Comparison of ENCODE assay signal across 9 mouse cellular contexts in the genomic region with DNA sequence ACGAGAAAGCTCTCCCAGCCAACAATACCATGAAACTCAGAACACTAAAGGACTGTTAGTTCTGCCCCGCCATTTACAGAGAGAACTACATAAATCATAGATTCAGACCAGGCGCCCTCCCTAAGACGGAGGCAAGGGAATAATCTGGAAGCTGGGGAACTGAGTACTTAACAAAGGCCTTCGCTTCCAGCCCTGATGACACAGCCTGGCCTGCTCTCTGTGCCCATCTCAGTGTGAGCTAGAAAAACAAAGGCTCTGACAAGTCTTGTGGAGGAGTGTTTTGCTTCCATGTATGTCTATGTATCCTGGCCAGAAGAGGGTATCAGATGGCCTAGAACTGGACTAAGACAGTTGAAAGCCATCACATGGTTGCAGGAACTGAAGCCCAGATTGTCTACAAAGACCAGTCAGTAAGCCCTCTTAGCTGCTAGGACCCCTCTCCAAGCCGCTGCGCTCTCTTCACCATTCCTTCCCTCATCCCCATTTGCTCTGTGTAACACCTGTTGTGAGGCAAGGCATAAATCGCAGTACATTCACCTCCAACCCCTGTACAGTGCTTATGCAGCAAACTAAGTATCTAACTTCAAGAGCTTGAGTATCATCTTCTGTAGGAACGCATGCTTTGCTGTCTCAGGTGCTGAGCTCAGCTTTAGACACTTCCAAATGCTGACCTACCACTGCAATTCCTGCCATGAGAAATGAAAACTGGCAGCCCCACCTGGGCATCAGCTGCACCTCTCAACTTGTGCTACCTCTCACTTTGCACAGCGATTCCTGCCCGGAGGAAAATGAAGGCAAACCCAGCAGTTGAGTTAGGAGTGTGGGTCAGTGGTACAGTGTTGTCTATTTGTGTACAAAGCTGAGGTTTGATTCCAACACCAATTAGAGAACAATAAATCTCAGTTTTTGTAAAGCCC. TPM values are rescaled to one million over a fixed set of nuclear protein-coding genes. Genes with fewer than 3 reads are reported as not detected.
DNase-seq lines count a peak whose midpoint lies in the region; ATAC-seq lines count a peak whose summit lies in the region.
"Had no signal": no experiment of that assay in that cellular context is flagged by ENCODE, and none has a peak within 500 bp of the region (broad histone marks: within the 10 kb centered on the region; RNA-seq: fewer than 3 reads in every experiment).

No protein-coding gene starts in this region.

- no peak overlapping the region for H3K4me2 ChIP-seq in kidney, embryonic 15.5 days
- H3K4me2 ChIP-seq in forebrain, embryonic 15.5 days (replicated peaks), result no peak overlapping the region
- H3K4me2 ChIP-seq in intestine, embryonic 14.5 days (ENCODE audit: low read length), result no peak overlapping the region
- no peak overlapping the region for H3K4me2 ChIP-seq in neural tube, embryonic 13.5 days

- peaks cover 35% of the 10 kb centered on the region for H3K4me1 ChIP-seq in kidney, embryonic 15.5 days
- H3K4me1 ChIP-seq in forebrain, embryonic 15.5 days, result peaks cover 21% of the 10 kb centered on the region
- peaks cover 14% of the 10 kb centered on the region; the same call in 1 of the 2 replicates for H3K4me1 ChIP-seq in intestine, embryonic 14.5 days (replicated peaks; ENCODE audit: control insufficient read depth, insufficient read depth, low read length)
- peaks cover 34% of the 10 kb centered on the region for H3K4me1 ChIP-seq in neural tube, embryonic 13.5 days (replicated peaks)

- no peak overlapping the region for H3K4me3 ChIP-seq in kidney, embryonic 15.5 days (replicated peaks)
- H3K4me3 ChIP-seq in forebrain, embryonic 15.5 days, result no peak overlapping the region
- H3K4me3 ChIP-seq in intestine, embryonic 14.5 days (ENCODE audit: low read depth, low read length), result no peak overlapping the region
- no peak overlapping the region for H3K4me3 ChIP-seq in neural tube, embryonic 13.5 days

- no peaks in the 10 kb centered on the region for H3K27me3 ChIP-seq in kidney, embryonic 15.5 days
- H3K27me3 ChIP-seq in forebrain, embryonic 15.5 days, result no peaks in the 10 kb centered on the region
- no peaks in the 10 kb centered on the region for H3K27me3 ChIP-seq in intestine, embryonic 14.5 days (replicated peaks; ENCODE audit: control insufficient read depth, insufficient read depth, low read length)
- no peaks in the 10 kb centered on the region for H3K27me3 ChIP-seq in neural tube, embryonic 13.5 days

- DNase-seq in kidney, adult 18-20 months, result no peak
- DNase-seq in intestine, embryonic 14.5 days (ENCODE audit: low spot score), result no peak
- no peak for DNase-seq in thymus, postnatal 4 days
- DNase-seq in thymus, postnatal 36 days, result no peak
- DNase-seq: spleen, adult 18-20 months had no signal

- peak; percentile 66; the same call in 1 of the 2 replicates for ATAC-seq in kidney, embryonic 15.5 days (replicated peaks; ENCODE audit: low FRiP score)
- ATAC-seq in forebrain, embryonic 15.5 days (replicated peaks), result no peak
- ATAC-seq in intestine, embryonic 14.5 days (replicated peaks; ENCODE audit: low FRiP score, low TSS enrichment, low read depth), result no peak
- peak; percentile 25; the same call in 1 of the 2 replicates for ATAC-seq in neural tube, embryonic 13.5 days (ENCODE audit: low read depth)

- peaks cover 52% of the 10 kb centered on the region for H3K36me3 ChIP-seq in kidney, embryonic 15.5 days
- peaks cover 11% of the 10 kb centered on the region for H3K36me3 ChIP-seq in forebrain, embryonic 15.5 days
- peaks cover 69% of the 10 kb centered on the region for H3K36me3 ChIP-seq in intestine, embryonic 14.5 days (ENCODE audit: control insufficient read depth, insufficient read depth, low read length)
- H3K36me3 ChIP-seq in neural tube, embryonic 13.5 days, result peaks cover 25% of the 10 kb centered on the region

- H3K9me3 ChIP-seq in kidney, embryonic 15.5 days (replicated peaks), result no peaks in the 10 kb centered on the region
- no peaks in the 10 kb centered on the region for H3K9me3 ChIP-seq in forebrain, embryonic 15.5 days
- no peaks in the 10 kb centered on the region for H3K9me3 ChIP-seq in intestine, embryonic 14.5 days (ENCODE audit: control insufficient read depth, low read length)
- no peaks in the 10 kb centered on the region for H3K9me3 ChIP-seq in neural tube, embryonic 13.5 days

- H3K9ac ChIP-seq in kidney, embryonic 15.5 days, result no peak overlapping the region; the same call in 1 of the 2 replicates
- no peak overlapping the region for H3K9ac ChIP-seq in forebrain, embryonic 15.5 days (replicated peaks)
- H3K9ac ChIP-seq in intestine, embryonic 14.5 days (ENCODE audit: low read length), result no peak overlapping the region
- peak overlapping the region; percentile 44 for H3K9ac ChIP-seq in neural tube, embryonic 13.5 days

- WGBS in kidney, embryonic 15.5 days, result 56% methylated on average over 11 of the region's 11 CpGs
- 86% methylated on average over 11 of the region's 11 CpGs for WGBS in forebrain, embryonic 15.5 days
- WGBS in intestine, embryonic 14.5 days, result 83% methylated on average over 11 of the region's 11 CpGs
- WGBS in neural tube, embryonic 13.5 days, result 57% methylated on average over 11 of the region's 11 CpGs

- H3K27ac ChIP-seq in kidney, embryonic 15.5 days, result peak overlapping the region; percentile 66
- H3K27ac ChIP-seq in forebrain, embryonic 15.5 days (replicated peaks), result peak overlapping the region; percentile 48
- peak overlapping the region; percentile 65 for H3K27ac ChIP-seq in intestine, embryonic 14.5 days (ENCODE audit: low read depth)
- peak overlapping the region; percentile 71 for H3K27ac ChIP-seq in neural tube, embryonic 13.5 days (replicated peaks)
- H3K27ac ChIP-seq: macrophage had no signal

RNA-seq across cellular contexts. Expression of gene Chd2, which starts 20.1 kb away (rescaled TPM):
- polyA plus RNA-seq in kidney, embryonic 15.5 days (2015; fragmentation: Nextera tagmentation; extraction: Ambion mirVana), result 56.6 and 61.7 TPM in 2 replicates
- 58.0 and 67.1 TPM in 2 replicates for polyA plus RNA-seq in forebrain, embryonic 15.5 days (2015; fragmentation: Nextera tagmentation; extraction: Ambion mirVana)
- 50.5 and 68.2 TPM in 2 replicates for polyA plus RNA-seq in intestine, embryonic 14.5 days (2014; fragmentation: Nextera tagmentation; extraction: Ambion mirVana)
- polyA plus RNA-seq in neural tube, embryonic 13.5 days (2015; fragmentation: Nextera tagmentation; extraction: Ambion mirVana), result 34.6 and 45.5 TPM in 2 replicates

Comparison
In these comparisons a context has a peak if more than half of its experiments do, and no peak if none do; other contexts are left out.
1. ATAC-seq: peak in kidney, embryonic 15.5 days (single experiment) and neural tube, embryonic 13.5 days (single experiment); none in forebrain, embryonic 15.5 days (single experiment) and intestine, embryonic 14.5 days (single experiment).
2. Peak in every context shown above with its lines, with median percentiles within 50 percentile points of each other: H3K27ac ChIP-seq.